Mouse (Mus musculus): Measurements from ENCODE around the gene Slc25a30.
A peak's percentile ranks its signal among the peaks of the same experiment; 100 is the strongest.
"Not testable (repeated sequence)": the region's sequence is repeated elsewhere in the genome, so short reads cannot be mapped to it uniquely, and the experiment has no call there.

Slc25a30 gene

GRCm38 (mm10) chr14:75794324-75794723 is 7.5 kb upstream of the Slc25a30 start:
- DNase-seq (ENCODE audit: inconsistent age in 2 of 2, low spot score in 1 of 2) = no peak

- DNase-seq (ENCODE audit: inconsistent age in 2 of 2, low spot score in 1 of 2) = no peak
These were observed 6.3 kb upstream of the Slc25a30 start for GRCm38 (mm10) chr14:75793110-75793509.

GRCm38 (mm10) chr14:75791372-75791771 is 4.5 kb upstream of the Slc25a30 start:
- DNase-seq (ENCODE audit: inconsistent age in 2 of 2, low spot score in 1 of 2) = peak in 1 of 2 experiments; percentile 35

- peak; percentile 43 to 76 for DNase-seq (ENCODE audit: inconsistent age in 2 of 2, low spot score in 1 of 2)
These were observed 3.7 kb upstream of the Slc25a30 start for GRCm38 (mm10) chr14:75790411-75790996.

- DNase-seq (ENCODE audit: inconsistent age in 2 of 2, low spot score in 1 of 2) = peak; percentile 89 to 94
These were observed 2.5 kb upstream of the Slc25a30 start for GRCm38 (mm10) chr14:75789291-75789690.

- peak in 1 of 2 experiments; percentile 47 for DNase-seq (ENCODE audit: inconsistent age in 2 of 2, low spot score in 1 of 2)
These were observed 948 bp upstream of the Slc25a30 start for GRCm38 (mm10) chr14:75787794-75788175.

- DNase-seq (ENCODE audit: inconsistent age in 2 of 2, low spot score in 1 of 2) = no peak
These were observed 391 bp downstream of the Slc25a30 start for GRCm38 (mm10) chr14:75786424-75786867.

GRCm38 (mm10) chr14:75779913-75780312 is 6.9 kb downstream of the Slc25a30 start:
- no peak for DNase-seq (ENCODE audit: inconsistent age in 2 of 2, low spot score in 1 of 2)

GRCm38 (mm10) chr14:75776637-75777036 is 10.2 kb downstream of the Slc25a30 start:
- DNase-seq (ENCODE audit: inconsistent age in 2 of 2, low spot score in 1 of 2) = no peak

- peak; percentile 62 to 78 for DNase-seq (ENCODE audit: inconsistent age in 2 of 2, low spot score in 1 of 2)
These were observed 13.4 kb downstream of the Slc25a30 start for GRCm38 (mm10) chr14:75773431-75773830.

- not testable (repeated sequence) for DNase-seq (ENCODE audit: inconsistent age in 2 of 2, low spot score in 1 of 2)
These were observed 14.4 kb downstream of the Slc25a30 start for GRCm38 (mm10) chr14:75772407-75772806.

GRCm38 (mm10) chr14:75771101-75771501 is 15.7 kb downstream of the Slc25a30 start:
- no peak for DNase-seq (ENCODE audit: inconsistent age in 2 of 2, low spot score in 1 of 2)

- DNase-seq (ENCODE audit: inconsistent age in 2 of 2, low spot score in 1 of 2) = no peak
These were observed 17.5 kb downstream of the Slc25a30 start for GRCm38 (mm10) chr14:75769334-75769733.

- no peak for DNase-seq (ENCODE audit: inconsistent age in 2 of 2, low spot score in 1 of 2)
These were observed 18.6 kb downstream of the Slc25a30 start for GRCm38 (mm10) chr14:75768275-75768608.

GRCm38 (mm10) chr14:75767492-75768274 is 19.2 kb downstream of the Slc25a30 start:
- DNase-seq (ENCODE audit: inconsistent age in 2 of 2, low spot score in 1 of 2) = peak; percentile 61 to 89

- peak in 1 of 2 experiments; percentile 85 for DNase-seq (ENCODE audit: inconsistent age in 2 of 2, low spot score in 1 of 2)
These were observed 25.6 kb downstream of the Slc25a30 start for GRCm38 (mm10) chr14:75761028-75761805.

GRCm38 (mm10) chr14:75758401-75758800 is 28.4 kb downstream of the Slc25a30 start:
- no peak for DNase-seq (ENCODE audit: inconsistent age in 2 of 2, low spot score in 1 of 2)

GRCm38 (mm10) chr14:75757821-75758220 is 29.0 kb downstream of the Slc25a30 start:
- DNase-seq (ENCODE audit: inconsistent age in 2 of 2, low spot score in 1 of 2) = no peak

- DNase-seq (ENCODE audit: inconsistent age in 2 of 2, low spot score in 1 of 2) = peak; percentile 68 to 78
These were observed 29.9 kb downstream of the Slc25a30 start for GRCm38 (mm10) chr14:75756971-75757370.

GRCm38 (mm10) chr14:75753991-75754817 is 32.6 kb downstream of the Slc25a30 start, which contains the start of gene Cog3:
TSS of gene Cog3 (minus strand) at chr14:75754517.
- DNase-seq (ENCODE audit: inconsistent age in 2 of 2, low spot score in 1 of 2) = peak; percentile 98 to 99

- no peak for DNase-seq (ENCODE audit: inconsistent age in 2 of 2, low spot score in 1 of 2)
These were observed 33.6 kb downstream of the Slc25a30 start for GRCm38 (mm10) chr14:75753206-75753605.
